Mouse (Mus musculus) stomach, embryonic 14.5 days (tissue): Measurements from ENCODE around the gene Abhd17c. TPM values are rescaled to one million over a fixed set of nuclear protein-coding genes. Genes with fewer than 3 reads are reported as not detected.
"Not testable (repeated sequence)": the region's sequence is repeated elsewhere in the genome, so short reads cannot be mapped to it uniquely, and the experiment has no call there.

Experiments used
- ATAC-seq: fragments of 200-750 bp; cut with Nextera tagmentation; 2 replicates; pipeline ENCODE4 v1.8.0; 2017; ENCODE audit warnings: low read depth, moderate TSS enrichment; ENCODE audit not compliant: insufficient number of reproducible peaks, insufficient read depth, low FRiP score
- H3K27ac ChIP-seq: fragments of 300-500 bp; sonication (generic); 2 replicates; pipeline ENCODE4 v1.5.1; 2014; ENCODE audit warnings: mild to moderate bottlenecking, low read length, moderate library complexity, mixed read lengths
- H3K27me3 ChIP-seq: fragments of 300-500 bp; sonication (generic); 2 replicates; pipeline ENCODE4 v1.6.1; 2014; ENCODE audit warnings: low read length, control low read depth, mixed read lengths; ENCODE audit not compliant: control insufficient read depth, insufficient read depth
- H3K36me3 ChIP-seq: fragments of 300-500 bp; sonication (generic); 2 replicates; pipeline ENCODE4 v1.6.1; 2014; ENCODE audit warnings: mild to moderate bottlenecking, control low read depth, low read length, moderate library complexity, mixed read lengths; ENCODE audit not compliant: control insufficient read depth, insufficient read depth
- H3K4me1 ChIP-seq: fragments of 300-500 bp; sonication (generic); 2 replicates; pipeline ENCODE4 v1.6.1; 2014; ENCODE audit warnings: low read length, control low read depth, mixed read lengths; ENCODE audit not compliant: control insufficient read depth, insufficient read depth
- H3K4me2 ChIP-seq: fragments of 300-500 bp; sonication (generic); replicated peaks from 2 replicates; pipeline ENCODE4 v1.6.1; 2014; ENCODE audit warnings: low read depth, low read length, control low read depth
- H3K4me3 ChIP-seq: fragments of 300-500 bp; sonication (generic); 2 replicates; pipeline ENCODE4 v1.5.1; 2014; ENCODE audit warnings: low read depth, low read length, control low read depth
- H3K9ac ChIP-seq: fragments of 300-500 bp; sonication (generic); replicated peaks from 2 replicates; pipeline ENCODE4 v1.6.1; 2014; ENCODE audit warnings: low read depth, mild to moderate bottlenecking, control low read depth, low read length, moderate library complexity, mixed read lengths
- H3K9me3 ChIP-seq: fragments of 300-500 bp; sonication (generic); 2 replicates; pipeline ENCODE4 v1.6.1; 2016; ENCODE audit warnings: low read depth, low read length, control low read depth; ENCODE audit not compliant: control insufficient read depth
- WGBS: fragments of 180-500 bp; shearing (Covaris S2); extraction: QIAGEN DNeasy Blood & Tissue Kit; methylation state at CpG from one replicate; pipeline ENCODE4 v1.1.7; 2014; 5-methylcytosine and 5-hydroxymethylcytosine counted together
- polyA plus RNA-seq: library from polyadenylated mRNA; unstranded; fragments of >200 nt; fragmentation: Nextera tagmentation; extraction: Ambion mirVana; gene quantifications from 2 replicates; pipeline ENCODE4 v1.2.1, GENCODE M21; 2014

The Abhd17c gene
- polyA plus RNA-seq, 1 experiment from 2014 or later, result 13.5 TPM

- H3K9ac ChIP-seq, H3K9me3 ChIP-seq, ATAC-seq, H3K4me1 ChIP-seq, H3K27ac ChIP-seq, H3K4me3 ChIP-seq, H3K4me2 ChIP-seq, H3K36me3 ChIP-seq, H3K27me3 ChIP-seq: not testable (repeated sequence)
- whole genome bisulfite sequencing, result 94% methylated on average over 2 of the region's 2 CpGs
Measured at GRCm38 (mm10) chr7:84178809-84179208, 27.1 kb upstream of the Abhd17c start.

- H3K9ac ChIP-seq, result no peak overlapping the region
- H3K9me3 ChIP-seq, result no peaks in the 10 kb centered on the region
- no peak overlapping the region for H3K4me2 ChIP-seq
- no peak overlapping the region for H3K4me3 ChIP-seq
- WGBS, result 77% methylated on average over 11 of the region's 11 CpGs
- H3K27me3 ChIP-seq, result no peaks in the 10 kb centered on the region
- no peaks in the 10 kb centered on the region for H3K36me3 ChIP-seq
- no peak overlapping the region for H3K27ac ChIP-seq
- ATAC-seq, result no peak
- no peaks in the 10 kb centered on the region for H3K4me1 ChIP-seq
Measured at GRCm38 (mm10) chr7:84174655-84175448, 23.2 kb upstream of the Abhd17c start.

GRCm38 (mm10) chr7:84173394-84173793 lies 21.7 kb upstream of the Abhd17c start:
- ATAC-seq, result no peak
- Histone ChIP-seq H3K27ac (no peak overlapping the region), H3K4me2 (no peak overlapping the region), H3K36me3 (no peaks in the 10 kb centered on the region), H3K9me3 (no peaks in the 10 kb centered on the region), H3K27me3 (no peaks in the 10 kb centered on the region), H3K4me1 (no peaks in the 10 kb centered on the region), H3K4me3 (no peak overlapping the region), H3K9ac (no peak overlapping the region)
- 58% methylated on average over 4 of the region's 4 CpGs for WGBS

GRCm38 (mm10) chr7:84171177-84171787 lies 19.6 kb upstream of the Abhd17c start:
- Histone ChIP-seq H3K27ac (no peak overlapping the region), H3K4me1 (no peaks in the 10 kb centered on the region), H3K9me3 (no peaks in the 10 kb centered on the region), H3K27me3 (no peaks in the 10 kb centered on the region), H3K9ac (no peak overlapping the region), H3K4me3 (no peak overlapping the region), H3K4me2 (no peak overlapping the region), H3K36me3 (no peaks in the 10 kb centered on the region)
- WGBS, result 78% methylated on average over 1 of the region's 1 CpGs
- ATAC-seq, result no peak

- H3K4me1 ChIP-seq, result no peaks in the 10 kb centered on the region
- H3K27ac ChIP-seq, result no peak overlapping the region
- 84% methylated on average over 2 of the region's 2 CpGs for WGBS
- no peak overlapping the region for H3K4me3 ChIP-seq
- H3K4me2 ChIP-seq, result no peak overlapping the region
- no peaks in the 10 kb centered on the region for H3K9me3 ChIP-seq
- H3K9ac ChIP-seq, result no peak overlapping the region
- no peaks in the 10 kb centered on the region for H3K36me3 ChIP-seq
- no peaks in the 10 kb centered on the region for H3K27me3 ChIP-seq
- no peak for ATAC-seq
Measured at GRCm38 (mm10) chr7:84168355-84168754, 16.7 kb upstream of the Abhd17c start.

- H3K9ac ChIP-seq, result no peak overlapping the region
- H3K36me3 ChIP-seq, result no peaks in the 10 kb centered on the region
- H3K27ac ChIP-seq, result no peak overlapping the region
- no peaks in the 10 kb centered on the region for H3K9me3 ChIP-seq
- H3K4me1 ChIP-seq, result no peaks in the 10 kb centered on the region
- no peak overlapping the region for H3K4me3 ChIP-seq
- H3K4me2 ChIP-seq, result no peak overlapping the region
- H3K27me3 ChIP-seq, result no peaks in the 10 kb centered on the region
- 74% methylated on average over 4 of the region's 4 CpGs for WGBS
- no peak for ATAC-seq
Measured at GRCm38 (mm10) chr7:84166721-84167419, 15.2 kb upstream of the Abhd17c start.

GRCm38 (mm10) chr7:84166007-84166406 lies 14.3 kb upstream of the Abhd17c start:
- no peaks in the 10 kb centered on the region for H3K4me1 ChIP-seq
- H3K27me3 ChIP-seq, result no peaks in the 10 kb centered on the region
- no peak overlapping the region for H3K9ac ChIP-seq
- WGBS, result 53% methylated on average over 1 of the region's 1 CpGs
- H3K4me3 ChIP-seq, result no peak overlapping the region
- no peaks in the 10 kb centered on the region for H3K9me3 ChIP-seq
- H3K36me3 ChIP-seq, result no peaks in the 10 kb centered on the region
- no peak overlapping the region for H3K4me2 ChIP-seq
- H3K27ac ChIP-seq, result no peak overlapping the region
- no peak for ATAC-seq

- H3K36me3 ChIP-seq, result no peaks in the 10 kb centered on the region
- no peak for ATAC-seq
- H3K4me1 ChIP-seq, result no peaks in the 10 kb centered on the region
- no peak overlapping the region for H3K27ac ChIP-seq
- H3K4me3 ChIP-seq, result no peak overlapping the region
- H3K27me3 ChIP-seq, result no peaks in the 10 kb centered on the region
- no peaks in the 10 kb centered on the region for H3K9me3 ChIP-seq
- H3K9ac ChIP-seq, result no peak overlapping the region
- 57% methylated on average over 3 of the region's 3 CpGs for WGBS
- H3K4me2 ChIP-seq, result no peak overlapping the region
Measured at GRCm38 (mm10) chr7:84165288-84165687, 13.6 kb upstream of the Abhd17c start.
